Mouse (Mus musculus): Measurements from ENCODE around the gene Bbs10.

DNA sequence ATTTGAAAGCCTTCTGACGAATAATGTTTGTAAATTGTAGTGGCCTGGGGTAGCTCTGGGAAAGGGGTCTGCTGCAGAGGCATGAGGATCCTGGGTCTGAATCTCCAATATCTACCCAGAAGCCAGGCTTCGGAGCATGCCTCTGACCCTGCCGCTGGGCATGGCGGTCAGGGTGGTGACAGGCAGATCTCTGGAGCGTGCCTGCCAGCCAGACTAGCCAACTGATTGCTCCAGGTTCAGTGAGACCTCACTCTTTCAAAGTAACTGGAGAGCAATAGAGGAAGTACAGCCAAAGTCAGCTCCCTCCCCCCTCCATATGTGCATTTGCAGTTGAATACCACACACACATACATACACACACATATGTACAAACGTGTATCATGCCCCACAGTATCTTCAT lies 4.0 kb downstream of the Bbs10 start:
- TF ChIP-seq CTCF (IDR thresholded peaks at IDR 0.05; ENCODE audit: insufficient read depth, low read depth, low read length) (no peak), POLR2A (IDR thresholded peaks at IDR 0.05; ENCODE audit: insufficient read depth, low read depth, low read length) (no peak)

Measured in olfactory bulb, adult 2 months (tissue).